Mouse (Mus musculus) MEL-GATA-1-ER (cell line): ENCODE measurements around the gene Trem1.

Source experiments
- DNase-seq: peaks from one replicate; pipeline ENCODE4 v3.0.0-alpha.2; 2012; ENCODE audit warnings: low read depth; ENCODE audit errors: extremely low read depth

The Trem1 gene

DNA sequence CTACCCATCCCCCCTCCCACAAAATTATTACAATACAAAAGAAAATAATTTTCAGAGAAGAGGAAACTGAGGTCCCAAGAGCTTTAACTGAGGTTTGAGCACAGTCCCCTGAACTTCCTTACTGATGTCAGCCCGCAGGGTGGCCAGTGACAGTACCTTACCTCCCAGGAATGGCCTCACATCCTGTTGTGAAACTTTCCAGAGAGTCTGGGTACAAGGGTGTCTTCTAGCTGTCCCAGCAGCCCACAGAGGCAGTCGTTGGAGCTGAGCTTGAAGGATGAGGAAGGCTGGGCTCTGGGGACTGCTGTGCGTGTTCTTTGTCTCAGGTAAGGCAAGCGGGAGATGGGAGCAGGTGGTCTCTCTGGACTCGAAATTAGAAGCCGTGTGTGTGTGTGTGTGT, at the start of gene Trem1:
Gene Trem1 (plus strand): TSS at position 251 of the 400 bp plus-strand sequence.
- no peak for DNase-seq

DNA sequence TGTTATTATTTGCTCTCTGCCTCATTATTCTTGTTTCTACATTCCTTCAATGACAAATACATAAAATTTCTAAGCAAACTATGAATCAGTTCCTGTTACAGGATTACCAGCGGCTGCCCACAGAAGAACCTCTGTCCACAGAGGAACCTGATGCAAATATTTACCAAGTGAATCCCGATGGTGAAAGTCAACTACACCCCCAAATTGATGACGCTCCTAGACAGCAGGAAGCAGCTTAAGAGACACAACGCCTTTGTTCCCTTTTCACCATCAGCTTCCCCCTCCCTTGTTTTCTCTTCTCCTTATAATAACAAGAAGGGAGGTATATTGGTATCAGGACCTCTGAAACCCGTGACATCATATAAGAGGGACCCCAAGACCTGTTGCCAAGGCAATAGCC, 47.3 kb upstream of the Trem1 start:
- DNase-seq: no peak

DNA sequence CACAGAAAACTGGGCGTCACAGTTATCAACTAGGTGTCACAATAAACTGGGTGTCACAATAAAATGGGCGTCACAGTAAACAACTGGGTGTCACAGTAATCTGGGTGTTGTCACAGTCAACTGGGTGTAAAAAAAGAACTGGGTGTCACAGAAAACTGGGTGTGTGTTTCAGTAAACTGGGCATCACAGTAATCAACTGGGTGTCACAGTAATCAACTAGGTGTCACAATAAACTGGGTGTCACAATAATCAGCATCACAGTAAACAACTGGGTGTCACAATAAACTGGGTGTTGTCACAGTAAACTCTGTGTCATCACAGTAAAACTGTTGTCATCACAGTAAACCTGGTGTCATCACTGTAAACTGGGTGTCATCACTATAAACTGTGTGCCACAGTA, 40.2 kb upstream of the Trem1 start:
- no peak for DNase-seq

DNA sequence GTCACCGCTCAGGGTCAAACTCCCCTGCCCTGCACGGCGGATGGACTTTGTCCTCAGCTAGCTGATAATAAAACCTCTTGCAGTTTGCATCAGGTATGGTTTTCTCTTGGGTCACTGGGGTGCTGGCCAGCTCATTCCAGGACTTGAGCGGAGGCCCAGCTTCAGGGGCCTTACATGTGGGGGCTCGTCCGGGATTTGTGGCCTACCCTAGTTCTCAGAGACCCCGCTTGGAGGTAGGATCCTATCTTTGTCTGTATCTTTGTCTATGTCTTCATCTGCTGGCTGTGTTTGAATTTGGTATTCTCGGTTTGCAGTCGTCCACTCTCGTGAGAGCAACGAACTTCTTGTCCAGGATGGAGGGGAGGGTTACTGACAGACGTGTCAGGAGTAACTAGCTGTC, 29.5 kb upstream of the Trem1 start:
- no peak for DNase-seq

DNA sequence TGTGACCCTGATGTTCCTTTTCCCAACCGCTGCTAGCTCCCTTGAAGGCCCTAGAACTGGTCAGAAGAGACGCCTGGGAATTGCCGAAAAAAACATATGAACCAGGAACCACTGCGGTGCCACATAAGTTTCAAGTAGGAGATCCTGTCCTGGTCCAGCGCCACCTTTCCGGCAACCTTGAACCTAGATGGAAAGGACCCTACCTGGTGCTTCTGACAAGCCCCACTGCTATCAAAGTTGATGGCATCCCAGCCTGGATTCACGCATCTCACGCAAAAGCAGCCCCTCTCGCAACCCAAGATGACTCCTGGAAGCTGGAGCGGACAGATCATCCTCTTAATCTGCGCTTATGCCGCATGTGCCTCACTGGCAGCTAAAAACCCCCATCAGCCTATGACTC, 20.0 kb upstream of the Trem1 start:
- DNase-seq: no peak

DNA sequence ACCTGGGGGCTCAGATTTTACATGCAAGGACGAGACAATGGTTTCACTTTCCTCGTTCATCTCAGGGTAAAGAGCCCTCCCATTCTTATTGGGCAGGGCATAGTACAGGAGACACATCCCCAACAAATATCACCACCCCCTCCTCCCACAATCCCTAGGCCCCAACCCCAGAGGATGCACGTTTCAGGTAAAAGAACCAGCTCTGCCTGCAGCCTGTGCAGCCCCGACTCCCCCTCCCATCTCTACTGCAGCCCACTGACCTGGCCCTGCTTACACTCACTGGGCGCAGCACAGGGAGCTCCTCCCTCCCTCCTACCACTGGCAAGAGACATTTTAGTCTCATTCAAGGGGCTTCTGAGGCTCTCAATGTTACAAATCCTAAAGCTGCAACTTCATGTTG, 19.1 kb upstream of the Trem1 start:
- no peak for DNase-seq

DNA sequence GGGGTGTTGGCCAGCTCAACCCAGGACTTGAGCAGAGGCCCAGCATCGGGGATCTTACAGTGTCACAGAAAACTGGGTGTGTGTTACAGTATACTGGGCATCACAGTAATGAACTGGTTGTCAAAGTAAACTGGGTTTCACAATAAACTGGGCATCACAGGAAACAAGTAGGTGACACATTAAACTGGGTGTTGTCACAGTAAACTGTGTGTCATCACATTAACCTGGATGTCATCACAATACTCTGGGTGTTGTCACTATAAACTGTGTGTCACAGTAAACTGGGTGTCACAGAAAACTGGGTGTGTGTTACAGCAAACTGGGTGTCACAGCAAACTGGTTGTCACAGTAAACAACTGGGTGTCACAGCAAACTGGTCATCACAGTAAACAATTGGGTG, 17.1 kb upstream of the Trem1 start:
- no peak for DNase-seq

DNA sequence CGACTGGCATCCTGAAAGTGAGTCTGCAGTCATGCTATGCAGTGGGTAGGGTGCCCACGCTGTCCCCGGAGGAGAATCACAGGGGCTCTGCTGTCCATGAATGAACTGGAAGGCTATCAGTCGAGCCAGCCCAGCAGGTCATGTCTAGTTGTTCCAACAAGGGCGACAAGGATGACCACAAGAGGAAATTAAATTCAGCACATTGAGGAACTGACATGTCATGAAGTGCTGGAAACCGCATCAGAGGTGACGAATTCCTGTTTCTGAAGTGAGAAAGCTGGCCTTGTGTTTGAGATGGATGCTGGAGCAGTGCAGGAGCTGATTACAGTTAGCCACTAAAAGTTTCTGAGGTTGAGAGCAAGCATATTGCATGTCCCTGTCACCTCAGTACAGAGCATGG, 1.9 kb upstream of the Trem1 start:
- no peak for DNase-seq

DNA sequence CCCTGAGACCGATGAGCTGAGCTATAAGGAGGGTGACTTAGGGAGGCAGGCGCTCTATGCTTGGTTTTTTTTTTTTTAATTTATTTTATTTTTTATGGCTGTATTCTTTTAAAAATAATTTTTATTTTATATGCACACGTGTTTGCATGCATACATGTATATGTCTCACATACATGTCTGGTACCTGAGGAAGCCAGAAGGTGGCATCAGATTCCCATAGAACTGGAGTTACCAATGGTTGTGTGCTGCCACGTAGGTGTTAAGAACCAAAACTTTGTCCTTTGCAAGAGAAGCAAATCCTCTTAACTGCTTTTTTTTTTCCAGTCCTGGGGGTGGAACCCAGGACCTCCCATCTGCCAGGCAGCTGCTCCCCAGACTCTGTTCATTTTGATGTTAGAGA, 1.2 kb downstream of the Trem1 start:
- no peak for DNase-seq

DNA sequence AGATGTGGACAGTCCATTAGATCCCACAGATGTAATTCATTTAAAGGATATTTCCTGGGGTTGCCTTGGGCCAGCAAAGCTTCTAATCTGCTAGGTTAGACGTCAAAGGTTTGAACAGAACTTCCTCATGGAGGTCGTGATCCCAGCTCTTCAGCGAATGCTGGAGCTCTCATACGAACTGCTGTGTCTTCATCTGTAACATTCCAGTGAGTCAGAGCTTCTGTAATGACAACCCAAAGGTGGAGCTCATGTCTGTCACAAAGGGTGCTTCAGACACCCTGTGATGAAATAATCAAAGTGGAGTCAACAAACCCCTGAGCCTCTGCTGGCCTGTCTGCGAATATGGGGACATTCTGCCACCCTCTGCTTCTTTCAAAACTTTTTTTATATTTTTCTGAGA, 2.0 kb downstream of the Trem1 start:
- no peak for DNase-seq

DNA sequence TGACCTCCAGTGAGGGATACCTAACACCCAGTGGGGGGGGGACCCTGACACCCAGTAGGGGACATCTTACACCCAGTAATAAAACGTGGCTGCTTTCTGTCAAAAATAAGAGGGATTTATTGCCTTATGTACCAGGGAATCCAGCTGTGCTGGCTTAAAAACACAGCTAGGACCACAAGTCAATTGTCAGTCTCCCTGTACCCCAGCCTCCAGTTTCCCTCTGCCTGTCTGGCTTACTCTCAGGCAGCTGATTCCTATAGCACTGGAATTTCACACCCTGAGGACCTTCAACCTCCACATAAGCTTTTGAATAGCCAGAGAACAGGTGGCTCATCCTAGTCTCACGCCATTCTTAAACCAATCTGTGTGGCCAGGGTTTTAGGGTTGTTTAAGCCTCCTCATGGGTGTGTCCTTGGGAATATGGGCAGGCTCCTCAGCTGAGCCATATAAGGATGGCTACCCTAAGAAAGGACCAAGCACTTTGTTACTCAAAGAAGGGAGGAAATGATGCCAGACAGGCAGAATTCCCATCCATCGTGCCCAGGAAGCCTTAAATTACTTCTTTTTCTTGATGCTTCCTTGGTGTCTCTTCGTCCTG, 3.3 kb downstream of the Trem1 start:
- no peak for DNase-seq

DNA sequence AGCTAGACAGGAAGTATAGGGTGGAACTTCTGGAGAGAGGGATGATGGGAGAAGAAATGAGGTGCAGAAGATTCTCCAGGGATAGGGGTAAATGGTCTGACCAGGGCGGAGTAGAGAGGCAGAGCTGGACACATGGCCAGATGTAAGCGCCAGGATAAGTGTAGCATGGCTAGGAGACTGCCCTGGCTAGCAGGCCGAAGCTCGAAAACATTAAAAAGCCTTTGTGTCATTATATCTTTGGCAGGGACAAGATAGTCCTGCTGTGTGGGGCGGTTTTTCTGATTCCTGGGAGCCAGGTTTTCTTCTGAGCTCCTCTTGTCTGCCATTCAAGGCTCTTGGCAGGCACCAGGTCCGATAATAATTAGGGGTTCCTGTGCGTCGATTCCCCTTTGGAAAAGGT, 5.1 kb downstream of the Trem1 start:
- no peak for DNase-seq

DNA sequence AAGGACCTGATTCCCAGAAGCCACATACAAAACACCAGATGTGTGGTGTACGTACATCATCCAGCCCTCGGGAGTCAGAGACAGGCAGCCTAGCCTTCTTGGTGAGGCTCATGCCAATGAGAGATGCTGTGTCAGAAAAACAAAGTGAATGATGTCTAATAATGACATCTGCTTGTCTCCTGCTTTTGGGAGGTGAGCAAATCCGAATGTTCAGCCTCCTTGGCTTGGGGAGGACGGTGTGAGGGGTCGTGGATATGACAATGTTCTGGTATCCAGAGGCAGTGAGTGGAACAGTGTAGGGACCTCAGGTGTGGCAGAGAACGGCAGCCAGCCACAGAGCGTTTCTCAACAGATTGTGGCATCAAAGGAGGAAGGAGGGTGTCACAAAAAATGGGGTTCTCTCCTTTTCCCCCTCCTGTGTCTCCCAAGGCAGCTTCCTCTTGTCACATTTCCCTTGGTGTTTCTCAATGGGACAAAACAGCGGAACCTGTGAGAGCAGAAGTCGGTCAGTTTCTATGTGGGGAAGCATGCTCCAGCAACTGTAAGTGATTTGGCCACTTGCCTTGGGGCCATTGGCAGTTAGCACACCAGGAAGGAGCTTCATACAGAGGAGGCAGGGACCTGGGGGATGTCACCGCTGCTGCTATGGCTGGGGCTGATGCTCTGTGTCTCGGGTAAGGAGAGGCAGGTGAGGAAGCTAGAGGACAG, 14.8 kb downstream of the Trem1 start, which contains the start of gene Trem3:
Gene Trem3 (plus strand): TSS at position 557 of the 708 bp plus-strand sequence.
- no peak for DNase-seq

DNA sequence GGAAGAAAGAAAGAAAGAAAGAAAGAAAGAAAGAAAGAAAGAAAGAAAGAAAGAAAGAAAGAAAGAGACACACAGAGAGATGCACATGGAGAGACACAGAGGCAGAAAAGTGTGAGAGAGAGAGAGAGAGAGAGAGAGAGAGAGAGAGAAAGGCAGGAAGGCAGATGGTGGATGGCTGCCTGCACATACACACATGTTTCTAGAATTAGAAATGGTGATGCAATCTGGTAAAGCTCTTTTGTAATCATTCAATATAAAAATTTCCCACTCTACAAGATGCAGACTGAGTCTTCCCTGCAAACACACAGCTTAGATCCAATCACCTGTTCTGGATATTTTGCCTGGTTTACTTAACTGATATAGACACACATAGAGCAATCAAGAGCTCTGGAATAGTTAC, 16.5 kb downstream of the Trem1 start:
- no peak for DNase-seq

DNA sequence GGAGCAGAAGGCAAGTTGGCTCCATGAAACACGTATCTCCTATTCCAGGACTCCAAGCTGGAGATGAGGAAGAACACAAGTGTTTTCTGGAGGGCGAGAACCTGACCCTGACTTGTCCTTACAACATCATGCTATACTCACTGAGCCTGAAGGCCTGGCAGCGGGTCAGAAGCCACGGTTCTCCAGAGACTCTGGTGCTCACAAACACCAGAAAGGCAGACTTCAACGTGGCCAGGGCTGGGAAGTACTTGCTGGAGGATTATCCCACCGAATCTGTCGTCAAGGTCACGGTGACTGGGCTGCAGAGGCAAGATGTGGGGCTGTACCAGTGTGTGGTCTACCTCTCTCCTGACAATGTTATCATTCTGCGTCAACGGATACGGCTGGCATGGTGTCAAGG, 16.9 kb downstream of the Trem1 start:
- no peak for DNase-seq

DNA sequence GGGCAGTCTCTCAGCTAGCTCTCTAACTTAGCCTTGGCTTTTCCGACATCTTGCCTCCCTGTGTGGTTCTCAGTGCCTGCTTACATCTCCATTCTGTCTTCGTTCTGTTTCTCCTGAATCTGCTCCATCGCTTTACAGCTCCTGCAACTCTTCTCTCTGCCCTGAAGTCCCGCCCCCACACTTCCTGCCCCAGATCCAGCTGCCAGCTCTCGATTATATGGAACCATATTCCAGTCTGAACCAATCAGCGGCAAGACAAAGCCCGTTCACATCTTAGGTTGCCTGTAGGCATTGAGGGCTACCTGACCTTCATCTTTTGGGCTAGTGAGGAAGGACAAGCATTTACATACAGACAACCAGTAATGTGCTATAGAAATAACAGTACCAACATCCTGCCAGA, 18.1 kb downstream of the Trem1 start:
- no peak for DNase-seq

DNA sequence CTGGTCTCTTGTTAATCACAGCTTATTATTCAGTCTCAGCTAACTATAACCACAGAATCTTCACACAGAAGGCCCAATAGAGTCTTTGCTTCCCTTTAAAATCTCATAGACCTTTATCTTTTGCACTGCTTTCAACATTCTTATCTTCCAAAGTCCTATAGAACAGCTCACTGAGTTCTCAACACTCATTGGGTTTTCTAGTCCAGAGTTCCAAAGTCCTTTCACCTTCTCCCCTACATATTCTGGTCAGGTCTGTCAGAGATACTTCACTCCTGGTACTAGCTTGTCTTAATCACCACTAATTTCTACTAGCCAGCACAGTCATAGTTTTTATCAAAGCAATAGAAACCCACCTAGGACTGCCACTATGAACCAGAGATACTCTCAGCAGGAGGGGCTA, 24.0 kb downstream of the Trem1 start:
- DNase-seq: no peak

DNA sequence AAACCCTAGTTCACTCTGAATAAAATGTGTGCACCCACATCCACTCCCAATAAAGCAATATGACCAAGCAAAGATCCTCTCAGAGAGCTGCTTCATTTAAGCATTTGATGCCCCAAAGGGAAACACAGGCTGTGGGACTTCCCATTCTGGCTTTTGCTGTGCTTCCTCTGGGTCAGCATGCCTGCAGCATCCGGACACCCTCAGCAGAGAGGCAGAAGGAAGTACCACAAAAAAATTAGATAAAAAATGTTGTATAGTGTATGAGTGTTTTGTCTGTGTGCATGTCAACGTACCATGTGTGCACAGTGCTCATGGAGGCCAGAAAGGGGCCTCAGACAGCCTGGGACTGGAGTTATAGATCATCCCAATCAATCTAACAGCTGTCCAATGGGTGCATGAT, 29.3 kb downstream of the Trem1 start:
- DNase-seq: no peak

DNA sequence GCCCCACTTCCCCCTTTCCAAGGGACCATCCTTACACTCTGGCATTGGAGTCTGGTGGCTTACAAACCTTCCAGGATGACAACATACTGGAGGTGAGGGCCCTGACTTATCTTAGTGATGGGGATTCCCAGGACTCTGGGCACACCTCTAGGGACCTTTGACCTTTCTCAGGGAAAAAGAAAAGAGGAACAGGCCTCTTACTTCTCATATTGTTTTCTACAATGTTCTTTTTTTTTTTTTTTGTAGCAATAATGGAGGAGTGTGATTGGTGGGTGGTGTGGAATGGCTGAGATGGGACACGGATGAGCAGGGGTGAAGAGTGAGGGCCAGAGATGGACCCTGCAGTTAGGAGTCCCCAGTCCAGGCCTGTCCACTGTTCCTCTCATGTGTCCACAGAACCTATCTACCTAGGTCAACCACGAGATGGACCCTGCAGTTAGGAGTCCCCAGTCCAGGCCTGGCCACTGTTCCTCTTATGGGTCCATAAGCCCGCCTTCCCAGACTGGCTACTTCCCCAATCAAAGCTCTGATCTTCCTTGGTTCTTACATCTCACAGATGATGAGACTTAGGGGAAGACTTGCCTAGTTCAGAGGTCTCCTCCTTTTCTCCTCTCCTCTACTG, 31.3 kb downstream of the Trem1 start, which contains the start of gene Treml4:
Gene Treml4 (plus strand): TSS at position 555 of the 622 bp plus-strand sequence.
- no peak for DNase-seq

DNA sequence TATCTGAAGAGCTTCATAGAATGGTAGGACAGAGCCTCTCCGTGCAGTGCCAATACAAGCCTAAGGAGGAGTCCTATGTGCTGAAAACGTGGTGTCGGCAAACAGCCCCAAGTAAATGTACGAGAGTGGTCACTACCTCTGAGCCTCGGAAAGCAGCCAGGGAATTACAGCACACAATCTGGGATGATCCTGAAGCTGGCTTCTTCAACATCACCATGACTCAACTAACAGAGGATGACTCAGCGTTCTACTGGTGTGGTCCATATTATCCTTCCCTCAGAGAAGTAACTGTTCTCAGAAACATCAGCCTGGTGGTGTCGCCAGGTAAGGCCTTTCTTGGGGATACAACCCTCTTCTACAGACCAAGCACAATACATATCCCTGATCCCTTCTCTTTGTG, 32.1 kb downstream of the Trem1 start:
- no peak for DNase-seq

DNA sequence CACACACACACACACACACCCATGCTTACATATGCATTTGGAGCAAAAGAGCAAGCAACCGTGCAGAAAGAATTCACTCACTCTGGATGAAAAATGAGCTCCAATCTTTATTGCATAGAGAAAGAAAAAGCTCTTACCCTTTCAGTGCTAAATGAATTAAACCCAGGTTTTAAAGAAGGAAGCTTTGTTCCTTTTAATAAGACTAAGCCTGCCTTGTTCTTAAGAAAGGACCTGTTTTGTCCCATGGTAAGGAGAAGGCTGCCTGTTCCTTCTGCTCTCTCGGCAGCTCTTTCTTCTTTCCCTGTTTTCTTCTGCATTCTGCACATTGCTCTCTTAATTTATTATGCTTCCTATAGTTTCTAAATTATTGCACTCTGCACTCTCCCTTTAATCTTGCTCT, 33.6 kb downstream of the Trem1 start:
- no peak for DNase-seq

DNA sequence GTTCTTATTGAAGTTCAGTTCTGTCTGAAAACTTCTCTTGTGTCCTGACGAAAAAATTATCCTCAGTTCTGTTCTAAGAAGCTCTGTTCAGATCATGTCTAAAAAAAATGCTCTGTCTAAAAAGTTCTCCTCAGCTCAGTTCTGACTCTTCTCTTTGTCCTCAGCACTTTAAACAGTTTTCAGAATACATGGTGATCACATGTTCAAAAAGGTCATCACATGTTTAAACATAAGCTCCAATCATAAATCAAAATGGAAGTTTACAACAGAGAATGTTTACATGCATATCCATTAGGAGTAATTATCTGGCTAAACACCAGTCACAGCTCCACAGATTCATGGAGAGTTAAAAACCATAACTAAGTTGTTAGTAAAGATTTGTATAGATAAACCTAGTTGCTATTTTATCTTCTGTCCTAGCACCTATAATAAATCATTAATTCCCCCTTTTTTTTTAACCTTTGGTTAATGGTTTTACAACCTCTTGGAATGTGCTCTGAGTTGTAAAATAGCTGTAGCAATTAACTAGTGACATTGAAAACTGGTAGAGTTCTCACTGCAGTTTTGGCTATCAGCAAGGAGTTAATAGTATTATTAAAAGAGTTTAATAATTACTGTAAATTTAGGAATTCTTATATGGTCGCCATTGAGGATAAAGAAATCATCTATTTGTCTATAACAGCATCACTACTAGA, 34.2 kb downstream of the Trem1 start:
- DNase-seq: no peak
